Mouse (Mus musculus): Measurements from ENCODE around the gene Gtf2i. TPM values are rescaled to one million over a fixed set of nuclear protein-coding genes. Genes with fewer than 3 reads are reported as not detected.
A peak's percentile ranks its signal among the peaks of the same experiment; 100 is the strongest.

The Gtf2i gene
- polyA plus RNA-seq, 1 experiment from 2014 or later: 132 TPM

- WGBS: 32% methylated on average over 11 of the region's 11 CpGs
- H3K9me3 ChIP-seq (replicated peaks; ENCODE audit: control insufficient read depth, low read length): no peaks in the 10 kb centered on the region
- no peak overlapping the region for H3K9ac ChIP-seq (ENCODE audit: low read length)
- H3K4me1 ChIP-seq (ENCODE audit: control insufficient read depth, insufficient read depth, low read length): peaks cover 18% of the 10 kb centered on the region
- no peak overlapping the region for H3K27ac ChIP-seq (ENCODE audit: low read length)
- no peak overlapping the region for H3K4me3 ChIP-seq (ENCODE audit: low read length)
- no peaks in the 10 kb centered on the region for H3K36me3 ChIP-seq (ENCODE audit: control insufficient read depth, insufficient read depth)
- no peak for ATAC-seq (replicated peaks; ENCODE audit: extremely low read depth, insufficient read depth, low FRiP score)
- H3K27me3 ChIP-seq (ENCODE audit: control insufficient read depth, insufficient read depth, low read length): 0 out of 2 replicates have a peak, but pooled peaks cover 2% of the 10 kb centered on the region
- H3K4me2 ChIP-seq (ENCODE audit: low read depth, low read length): no peak overlapping the region
Measured at GRCm38 (mm10) chr5:134227574-134228248, 86.8 kb downstream of the Gtf2i start.

GRCm38 (mm10) chr5:134226946-134227345 is 87.6 kb downstream of the Gtf2i start:
- no peak overlapping the region for H3K4me3 ChIP-seq (ENCODE audit: low read length)
- no peak overlapping the region for H3K4me2 ChIP-seq (ENCODE audit: low read depth, low read length)
- H3K9me3 ChIP-seq (replicated peaks; ENCODE audit: control insufficient read depth, low read length): no peaks in the 10 kb centered on the region
- 51% methylated on average over 12 of the region's 12 CpGs for WGBS
- no peak overlapping the region for H3K27ac ChIP-seq (ENCODE audit: low read length)
- H3K4me1 ChIP-seq (ENCODE audit: control insufficient read depth, insufficient read depth, low read length): peaks cover 10% of the 10 kb centered on the region
- H3K9ac ChIP-seq (ENCODE audit: low read length): no peak overlapping the region
- H3K36me3 ChIP-seq (ENCODE audit: control insufficient read depth, insufficient read depth): no peaks in the 10 kb centered on the region
- H3K27me3 ChIP-seq (ENCODE audit: control insufficient read depth, insufficient read depth, low read length): peaks cover 7% of the 10 kb centered on the region
- no peak for ATAC-seq (replicated peaks; ENCODE audit: extremely low read depth, insufficient read depth, low FRiP score)

GRCm38 (mm10) chr5:134225110-134225901 is 89.3 kb downstream of the Gtf2i start:
- Histone ChIP-seq H3K9ac (ENCODE audit: low read length) (no peak overlapping the region), H3K4me2 (ENCODE audit: low read depth, low read length) (no peak overlapping the region), H3K9me3 (replicated peaks; ENCODE audit: control insufficient read depth, low read length) (no peaks in the 10 kb centered on the region), H3K27me3 (ENCODE audit: control insufficient read depth, insufficient read depth, low read length) (peaks cover 7% of the 10 kb centered on the region), H3K36me3 (ENCODE audit: control insufficient read depth, insufficient read depth) (no peaks in the 10 kb centered on the region), H3K27ac (ENCODE audit: low read length) (no peak overlapping the region), H3K4me1 (ENCODE audit: control insufficient read depth, insufficient read depth, low read length) (peaks cover 10% of the 10 kb centered on the region), H3K4me3 (ENCODE audit: low read length) (no peak overlapping the region)
- 76% methylated on average over 30 of the region's 30 CpGs for WGBS
- no peak for ATAC-seq (replicated peaks; ENCODE audit: extremely low read depth, insufficient read depth, low FRiP score)

- 4% methylated on average over 36 of the region's 36 CpGs for WGBS
- H3K27me3 ChIP-seq (ENCODE audit: control insufficient read depth, insufficient read depth, low read length): peaks cover 7% of the 10 kb centered on the region
- H3K27ac ChIP-seq (ENCODE audit: low read length): no peak overlapping the region
- H3K4me3 ChIP-seq (ENCODE audit: low read length): peak overlapping the region; percentile 37
- H3K9me3 ChIP-seq (replicated peaks; ENCODE audit: control insufficient read depth, low read length): no peaks in the 10 kb centered on the region
- H3K4me1 ChIP-seq (ENCODE audit: control insufficient read depth, insufficient read depth, low read length): peaks cover 3% of the 10 kb centered on the region; the same call in 1 of the 2 replicates
- no peak for ATAC-seq (replicated peaks; ENCODE audit: extremely low read depth, insufficient read depth, low FRiP score)
- peak overlapping the region; percentile 65 for H3K4me2 ChIP-seq (ENCODE audit: low read depth, low read length)
- peak overlapping the region; percentile 60 for H3K9ac ChIP-seq (ENCODE audit: low read length)
- no peaks in the 10 kb centered on the region; the same call in 1 of the 2 replicates for H3K36me3 ChIP-seq (ENCODE audit: control insufficient read depth, insufficient read depth)
Measured at GRCm38 (mm10) chr5:134221708-134222150, 92.8 kb downstream of the Gtf2i start.

GRCm38 (mm10) chr5:134221278-134221677 is 93.3 kb downstream of the Gtf2i start:
- Histone ChIP-seq H3K9me3 (replicated peaks; ENCODE audit: control insufficient read depth, low read length) (no peaks in the 10 kb centered on the region), H3K4me3 (ENCODE audit: low read length) (no peak overlapping the region), H3K36me3 (ENCODE audit: control insufficient read depth, insufficient read depth) (peaks cover 4% of the 10 kb centered on the region; the same call in 1 of the 2 replicates), H3K27ac (ENCODE audit: low read length) (no peak overlapping the region), H3K4me2 (ENCODE audit: low read depth, low read length) (peak overlapping the region; percentile 65; the same call in 1 of the 2 replicates), H3K27me3 (ENCODE audit: control insufficient read depth, insufficient read depth, low read length) (peaks cover 7% of the 10 kb centered on the region), H3K9ac (ENCODE audit: low read length) (no peak overlapping the region), H3K4me1 (ENCODE audit: control insufficient read depth, insufficient read depth, low read length) (peaks cover 3% of the 10 kb centered on the region; the same call in 1 of the 2 replicates)
- ATAC-seq (replicated peaks; ENCODE audit: extremely low read depth, insufficient read depth, low FRiP score): no peak
- WGBS: 45% methylated on average over 4 of the region's 4 CpGs

GRCm38 (mm10) chr5:134217900-134218299 is 96.7 kb downstream of the Gtf2i start:
- Histone ChIP-seq H3K27me3 (ENCODE audit: control insufficient read depth, insufficient read depth, low read length) (peaks cover 6% of the 10 kb centered on the region), H3K27ac (ENCODE audit: low read length) (no peak overlapping the region), H3K4me2 (ENCODE audit: low read depth, low read length) (no peak overlapping the region), H3K9ac (ENCODE audit: low read length) (no peak overlapping the region), H3K9me3 (replicated peaks; ENCODE audit: control insufficient read depth, low read length) (no peaks in the 10 kb centered on the region), H3K4me3 (ENCODE audit: low read length) (no peak overlapping the region), H3K36me3 (ENCODE audit: control insufficient read depth, insufficient read depth) (peaks cover 4% of the 10 kb centered on the region; the same call in 1 of the 2 replicates), H3K4me1 (ENCODE audit: control insufficient read depth, insufficient read depth, low read length) (no peaks in the 10 kb centered on the region)
- WGBS: 89% methylated on average over 7 of the region's 7 CpGs
- ATAC-seq (replicated peaks; ENCODE audit: extremely low read depth, insufficient read depth, low FRiP score): no peak

- H3K4me2 ChIP-seq (ENCODE audit: low read depth, low read length): no peak overlapping the region
- no peaks in the 10 kb centered on the region for H3K9me3 ChIP-seq (replicated peaks; ENCODE audit: control insufficient read depth, low read length)
- H3K9ac ChIP-seq (ENCODE audit: low read length): no peak overlapping the region
- H3K4me3 ChIP-seq (ENCODE audit: low read length): no peak overlapping the region
- H3K27ac ChIP-seq (ENCODE audit: low read length): no peak overlapping the region
- no peaks in the 10 kb centered on the region for H3K4me1 ChIP-seq (ENCODE audit: control insufficient read depth, insufficient read depth, low read length)
- WGBS: 52% methylated on average over 12 of the region's 12 CpGs
- no peaks in the 10 kb centered on the region for H3K27me3 ChIP-seq (ENCODE audit: control insufficient read depth, insufficient read depth, low read length)
- ATAC-seq (replicated peaks; ENCODE audit: extremely low read depth, insufficient read depth, low FRiP score): no peak
- peaks cover 6% of the 10 kb centered on the region for H3K36me3 ChIP-seq (ENCODE audit: control insufficient read depth, insufficient read depth)
Measured at GRCm38 (mm10) chr5:134214021-134214806, 100.3 kb downstream of the Gtf2i start.

GRCm38 (mm10) chr5:134209931-134210554 is 104.5 kb downstream of the Gtf2i start:
- Histone ChIP-seq H3K27ac (ENCODE audit: low read length) (no peak overlapping the region), H3K9ac (ENCODE audit: low read length) (no peak overlapping the region), H3K4me3 (ENCODE audit: low read length) (no peak overlapping the region), H3K27me3 (ENCODE audit: control insufficient read depth, insufficient read depth, low read length) (no peaks in the 10 kb centered on the region), H3K36me3 (ENCODE audit: control insufficient read depth, insufficient read depth) (peaks cover 4% of the 10 kb centered on the region; the same call in 1 of the 2 replicates), H3K4me1 (ENCODE audit: control insufficient read depth, insufficient read depth, low read length) (no peaks in the 10 kb centered on the region), H3K4me2 (ENCODE audit: low read depth, low read length) (no peak overlapping the region), H3K9me3 (replicated peaks; ENCODE audit: control insufficient read depth, low read length) (0 out of 2 replicates have a peak, but pooled peaks cover 4% of the 10 kb centered on the region)
- 39% methylated on average over 11 of the region's 11 CpGs for WGBS
- no peak for ATAC-seq (replicated peaks; ENCODE audit: extremely low read depth, insufficient read depth, low FRiP score)

Data from heart, embryonic 16.5 days (tissue).